Mouse (Mus musculus): ENCODE data around the gene Rtp4. TPM values are rescaled to one million over a fixed set of nuclear protein-coding genes. Genes with fewer than 3 reads are reported as not detected.

Gene Rtp4
- 3.0 and 3.7 TPM in 2 replicates for polyA plus RNA-seq (2016; fragmentation: Nextera tagmentation; extraction: Ambion mirVana)

- peak within 1 kb of the TSS; percentile 47 for H3K4me2 ChIP-seq (replicated peaks)
- 0% methylated on average over 12 of the region's 12 CpGs for WGBS
- H3K27ac ChIP-seq = peak within 1 kb of the TSS; percentile 81
- H3K9ac ChIP-seq = peak within 1 kb of the TSS; percentile 10; the same call in 1 of the 2 replicates
- peak within 1 kb of the TSS; percentile 27 for H3K4me3 ChIP-seq
- no peaks in the 10 kb centered on the region for H3K9me3 ChIP-seq
- H3K4me1 ChIP-seq = peaks cover 44% of the 10 kb centered on the region
- H3K36me3 ChIP-seq = no peaks in the 10 kb centered on the region
- peak; percentile 57 for ATAC-seq (ENCODE audit: insufficient number of reproducible peaks, insufficient read depth, low FRiP score, low TSS enrichment)
- H3K27me3 ChIP-seq = no peaks in the 10 kb centered on the region
These were observed at the start of gene Rtp4, which contains the start of gene Masp1 for GRCm38 (mm10) chr16:23520235-23520871. Rtp4 (plus strand) TSS chr16:23520291. Masp1 (minus strand) TSS chr16:23520815.

GRCm38 (mm10) chr16:23471551-23471950 lies 48.5 kb upstream of the Rtp4 start:
- 86% methylated on average over 6 of the region's 6 CpGs for WGBS
- Histone ChIP-seq H3K9ac (no peak overlapping the region), H3K27ac (no peak overlapping the region), H3K9me3 (no peaks in the 10 kb centered on the region), H3K4me1 (no peaks in the 10 kb centered on the region), H3K4me2 (replicated peaks) (no peak overlapping the region), H3K4me3 (no peak overlapping the region), H3K27me3 (no peaks in the 10 kb centered on the region), H3K36me3 (no peaks in the 10 kb centered on the region)
- no peak for ATAC-seq (ENCODE audit: insufficient number of reproducible peaks, insufficient read depth, low FRiP score, low TSS enrichment)

- Histone ChIP-seq H3K27ac (no peak overlapping the region), H3K9ac (no peak overlapping the region), H3K36me3 (no peaks in the 10 kb centered on the region), H3K9me3 (no peaks in the 10 kb centered on the region), H3K4me3 (no peak overlapping the region), H3K4me2 (replicated peaks) (no peak overlapping the region), H3K4me1 (no peaks in the 10 kb centered on the region), H3K27me3 (no peaks in the 10 kb centered on the region)
- ATAC-seq (ENCODE audit: insufficient number of reproducible peaks, insufficient read depth, low FRiP score, low TSS enrichment) = no peak
- 68% methylated on average over 3 of the region's 3 CpGs for WGBS
These were observed 48.0 kb upstream of the Rtp4 start for GRCm38 (mm10) chr16:23472046-23472445.

- ATAC-seq (ENCODE audit: insufficient number of reproducible peaks, insufficient read depth, low FRiP score, low TSS enrichment) = no peak
- H3K9ac ChIP-seq = no peak overlapping the region
- H3K36me3 ChIP-seq = no peaks in the 10 kb centered on the region
- 86% methylated on average over 4 of the region's 4 CpGs for WGBS
- no peaks in the 10 kb centered on the region for H3K27me3 ChIP-seq
- no peak overlapping the region for H3K27ac ChIP-seq
- H3K4me1 ChIP-seq = no peaks in the 10 kb centered on the region
- no peak overlapping the region for H3K4me2 ChIP-seq (replicated peaks)
- no peak overlapping the region for H3K4me3 ChIP-seq
- no peaks in the 10 kb centered on the region for H3K9me3 ChIP-seq
These were observed 44.4 kb upstream of the Rtp4 start for GRCm38 (mm10) chr16:23475651-23476050.

- H3K4me3 ChIP-seq = no peak overlapping the region
- no peak overlapping the region for H3K27ac ChIP-seq
- no peak overlapping the region for H3K9ac ChIP-seq
- ATAC-seq (ENCODE audit: insufficient number of reproducible peaks, insufficient read depth, low FRiP score, low TSS enrichment) = no peak
- H3K36me3 ChIP-seq = no peaks in the 10 kb centered on the region
- H3K9me3 ChIP-seq = no peaks in the 10 kb centered on the region
- H3K4me2 ChIP-seq (replicated peaks) = no peak overlapping the region
- no peaks in the 10 kb centered on the region for H3K27me3 ChIP-seq
- no peaks in the 10 kb centered on the region for H3K4me1 ChIP-seq
These were observed 43.5 kb upstream of the Rtp4 start for GRCm38 (mm10) chr16:23476598-23476997.

- 0 out of 2 replicates have a peak, but pooled peaks cover 2% of the 10 kb centered on the region for H3K27me3 ChIP-seq
- H3K4me1 ChIP-seq = no peaks in the 10 kb centered on the region
- WGBS = 63% methylated on average over 7 of the region's 7 CpGs
- H3K9ac ChIP-seq = no peak overlapping the region
- H3K4me2 ChIP-seq (replicated peaks) = no peak overlapping the region
- H3K9me3 ChIP-seq = no peaks in the 10 kb centered on the region
- H3K36me3 ChIP-seq = no peaks in the 10 kb centered on the region
- ATAC-seq (ENCODE audit: insufficient number of reproducible peaks, insufficient read depth, low FRiP score, low TSS enrichment) = no peak
- no peak overlapping the region for H3K27ac ChIP-seq
- H3K4me3 ChIP-seq = no peak overlapping the region
These were observed 40.1 kb upstream of the Rtp4 start for GRCm38 (mm10) chr16:23479872-23480603.

- 0 out of 2 replicates have a peak, but pooled peaks cover 2% of the 10 kb centered on the region for H3K27me3 ChIP-seq
- no peak overlapping the region for H3K27ac ChIP-seq
- H3K36me3 ChIP-seq = no peaks in the 10 kb centered on the region
- H3K4me1 ChIP-seq = no peaks in the 10 kb centered on the region
- H3K4me2 ChIP-seq (replicated peaks) = no peak overlapping the region
- WGBS = 83% methylated on average over 3 of the region's 3 CpGs
- H3K9ac ChIP-seq = no peak overlapping the region
- H3K9me3 ChIP-seq = no peaks in the 10 kb centered on the region
- H3K4me3 ChIP-seq = no peak overlapping the region
- no peak for ATAC-seq (ENCODE audit: insufficient number of reproducible peaks, insufficient read depth, low FRiP score, low TSS enrichment)
These were observed 37.9 kb upstream of the Rtp4 start for GRCm38 (mm10) chr16:23482218-23482617.

GRCm38 (mm10) chr16:23482846-23483245 lies 37.2 kb upstream of the Rtp4 start:
- Histone ChIP-seq H3K4me1 (no peaks in the 10 kb centered on the region), H3K27ac (no peak overlapping the region), H3K36me3 (no peaks in the 10 kb centered on the region), H3K4me2 (replicated peaks) (no peak overlapping the region), H3K27me3 (0 out of 2 replicates have a peak, but pooled peaks cover 2% of the 10 kb centered on the region), H3K9me3 (no peaks in the 10 kb centered on the region), H3K9ac (no peak overlapping the region), H3K4me3 (no peak overlapping the region)
- no peak for ATAC-seq (ENCODE audit: insufficient number of reproducible peaks, insufficient read depth, low FRiP score, low TSS enrichment)
- 92% methylated on average over 12 of the region's 12 CpGs for WGBS

GRCm38 (mm10) chr16:23483292-23483691 lies 36.8 kb upstream of the Rtp4 start:
- Histone ChIP-seq H3K4me3 (no peak overlapping the region), H3K4me1 (no peaks in the 10 kb centered on the region), H3K4me2 (replicated peaks) (no peak overlapping the region), H3K9me3 (no peaks in the 10 kb centered on the region), H3K9ac (no peak overlapping the region), H3K36me3 (no peaks in the 10 kb centered on the region), H3K27me3 (0 out of 2 replicates have a peak, but pooled peaks cover 2% of the 10 kb centered on the region), H3K27ac (no peak overlapping the region)
- no peak for ATAC-seq (ENCODE audit: insufficient number of reproducible peaks, insufficient read depth, low FRiP score, low TSS enrichment)
- WGBS = 83% methylated on average over 10 of the region's 10 CpGs

- WGBS = 59% methylated on average over 4 of the region's 4 CpGs
- Histone ChIP-seq H3K4me3 (no peak overlapping the region), H3K9ac (no peak overlapping the region), H3K4me1 (peaks cover 7% of the 10 kb centered on the region; the same call in 1 of the 2 replicates), H3K4me2 (replicated peaks) (no peak overlapping the region), H3K9me3 (no peaks in the 10 kb centered on the region), H3K27me3 (no peaks in the 10 kb centered on the region), H3K27ac (no peak overlapping the region), H3K36me3 (no peaks in the 10 kb centered on the region)
- no peak for ATAC-seq (ENCODE audit: insufficient number of reproducible peaks, insufficient read depth, low FRiP score, low TSS enrichment)
These were observed 27.3 kb upstream of the Rtp4 start for GRCm38 (mm10) chr16:23492783-23493182.

GRCm38 (mm10) chr16:23496245-23496924 lies 23.7 kb upstream of the Rtp4 start:
- no peak overlapping the region for H3K27ac ChIP-seq
- no peaks in the 10 kb centered on the region for H3K9me3 ChIP-seq
- WGBS = 50% methylated on average over 8 of the region's 8 CpGs
- no peaks in the 10 kb centered on the region for H3K36me3 ChIP-seq
- H3K4me2 ChIP-seq (replicated peaks) = no peak overlapping the region
- no peak for ATAC-seq (ENCODE audit: insufficient number of reproducible peaks, insufficient read depth, low FRiP score, low TSS enrichment)
- peaks cover 11% of the 10 kb centered on the region; the same call in 1 of the 2 replicates for H3K4me1 ChIP-seq
- H3K4me3 ChIP-seq = no peak overlapping the region
- H3K9ac ChIP-seq = no peak overlapping the region
- H3K27me3 ChIP-seq = no peaks in the 10 kb centered on the region

Data from embryonic facial prominence, embryonic 12.5 days (tissue).